Mouse (Mus musculus) spleen, postnatal 10 days (tissue): ENCODE measurements around the gene Ube2o.
A peak's percentile ranks its signal among the peaks of the same experiment; 100 is the strongest.

ENCODE experiments used
- DNase-seq, 2 experiments: peaks; one replicate each; pipeline ENCODE4 v3.0.0; 2021 to 2022; ENCODE audit warnings: low spot score in 2 of 2

The Ube2o gene

GRCm38 (mm10) chr11:116615735-116616437, 34.6 kb upstream of the Ube2o start:
- DNase-seq = peak; percentile 73 to 85

GRCm38 (mm10) chr11:116613234-116613633, 32.0 kb upstream of the Ube2o start:
- DNase-seq = no peak

- no peak for DNase-seq
Measured at GRCm38 (mm10) chr11:116612554-116612953, 31.3 kb upstream of the Ube2o start.

GRCm38 (mm10) chr11:116611883-116612282, 30.6 kb upstream of the Ube2o start:
- DNase-seq = no peak

DNA sequence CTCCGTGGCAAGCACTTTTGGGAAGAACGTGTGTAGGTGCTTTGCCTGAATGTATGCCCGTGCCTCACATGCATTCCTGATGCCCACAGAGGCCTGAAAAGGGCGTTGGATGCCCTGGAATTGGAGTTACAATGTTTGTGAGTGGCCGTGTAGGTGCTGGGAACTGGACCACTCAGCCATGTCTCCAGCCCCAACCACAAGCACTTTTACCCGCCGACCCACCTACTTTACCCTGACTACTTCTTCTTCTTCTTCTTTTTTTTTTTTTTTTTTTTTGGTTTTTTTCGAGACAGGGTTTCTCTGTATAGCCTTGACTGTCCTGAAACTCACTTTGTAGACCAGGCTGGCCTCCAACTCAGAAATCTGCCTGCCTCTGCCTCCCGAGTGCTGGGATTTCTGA, 29.9 kb upstream of the Ube2o start:
- peak in 1 of 2 experiments; percentile 56 for DNase-seq

GRCm38 (mm10) chr11:116609965-116610630, 28.9 kb upstream of the Ube2o start:
- no peak for DNase-seq

GRCm38 (mm10) chr11:116607717-116608116, 26.5 kb upstream of the Ube2o start:
- DNase-seq = no peak

GRCm38 (mm10) chr11:116604097-116604496, 22.9 kb upstream of the Ube2o start:
- no peak for DNase-seq

- DNase-seq = peak; percentile 60 to 79
Measured at GRCm38 (mm10) chr11:116603339-116603738, 22.1 kb upstream of the Ube2o start.

- DNase-seq = no peak
Measured at GRCm38 (mm10) chr11:116602043-116602442, 20.8 kb upstream of the Ube2o start.

GRCm38 (mm10) chr11:116601166-116601565, 19.9 kb upstream of the Ube2o start:
- no peak for DNase-seq

DNA sequence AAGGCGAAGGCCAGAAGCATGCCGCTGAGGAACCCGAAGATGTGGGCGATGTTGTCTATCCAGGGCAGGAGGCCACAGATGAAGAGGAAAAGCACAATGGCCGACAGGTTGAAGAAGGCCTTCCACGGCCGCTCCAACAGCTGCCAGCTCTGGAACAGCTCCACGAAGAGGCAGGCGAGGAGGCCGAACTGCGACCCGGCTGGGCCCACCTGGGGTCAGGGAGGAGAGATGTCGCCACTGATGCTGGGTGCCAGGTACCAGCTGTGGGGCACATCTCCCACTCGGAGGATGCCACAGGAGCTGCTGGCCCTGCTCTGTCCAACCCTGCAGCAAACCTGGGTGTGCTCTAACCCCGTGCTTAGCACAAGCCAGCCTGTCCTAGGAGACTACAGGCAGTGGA, 18.0 kb upstream of the Ube2o start:
- no peak for DNase-seq

- no peak for DNase-seq
Measured at GRCm38 (mm10) chr11:116598193-116598592, 16.9 kb upstream of the Ube2o start.

- no peak for DNase-seq
Measured at GRCm38 (mm10) chr11:116596766-116597165, 15.5 kb upstream of the Ube2o start.

DNA sequence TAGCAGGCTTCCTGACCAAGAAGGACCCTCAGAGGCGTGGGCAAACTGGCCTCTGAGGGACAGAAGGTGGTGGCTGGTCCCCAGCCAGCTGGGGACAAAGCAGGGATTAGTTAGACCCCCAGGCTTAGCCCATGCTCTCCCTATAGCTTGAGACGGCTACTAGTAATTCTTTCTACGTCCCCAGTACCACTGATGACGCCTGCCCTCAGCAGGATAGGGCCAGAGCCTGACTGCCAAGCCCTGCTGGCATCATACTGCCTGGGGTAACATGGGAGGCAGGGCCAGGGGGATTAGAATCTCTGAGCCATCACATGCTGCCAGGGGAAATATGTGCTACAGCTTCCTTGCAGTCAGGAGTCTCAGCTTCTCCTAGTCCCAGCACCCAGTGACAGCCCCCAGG, 12.1 kb upstream of the Ube2o start:
- no peak for DNase-seq

DNA sequence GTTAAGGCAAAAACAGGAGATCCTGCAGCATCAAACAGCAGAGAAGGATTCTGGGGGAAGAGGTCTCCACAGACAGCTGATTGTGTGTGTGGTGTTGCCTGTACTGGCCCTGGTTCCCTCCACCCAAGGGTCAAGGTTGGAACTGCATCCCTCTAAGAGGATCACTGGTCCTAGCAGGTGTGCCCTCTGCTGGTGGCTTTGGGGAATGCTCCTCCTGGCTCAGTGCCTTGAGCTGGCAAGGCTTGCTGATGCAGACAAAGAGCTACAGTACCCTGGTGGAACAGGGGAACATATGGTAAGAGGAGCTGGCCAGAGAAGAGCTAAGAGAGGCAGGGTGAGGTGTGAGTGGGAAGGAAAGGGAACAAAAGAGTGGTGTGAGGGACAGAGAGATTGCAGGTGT, 11.2 kb upstream of the Ube2o start:
- peak; percentile 96 for DNase-seq

GRCm38 (mm10) chr11:116591621-116592020, 10.4 kb upstream of the Ube2o start:
- no peak for DNase-seq

- no peak for DNase-seq
Measured at GRCm38 (mm10) chr11:116589574-116589973, 8.3 kb upstream of the Ube2o start.

- no peak for DNase-seq
Measured at GRCm38 (mm10) chr11:116589020-116589531, 7.8 kb upstream of the Ube2o start.

GRCm38 (mm10) chr11:116586801-116587631, 5.8 kb upstream of the Ube2o start:
- peak; percentile 82 to 89 for DNase-seq

GRCm38 (mm10) chr11:116586310-116586709, 5.1 kb upstream of the Ube2o start, which contains the start of gene Aanat:
Aanat (plus strand) TSS chr11:116586432.
- no peak for DNase-seq

DNA sequence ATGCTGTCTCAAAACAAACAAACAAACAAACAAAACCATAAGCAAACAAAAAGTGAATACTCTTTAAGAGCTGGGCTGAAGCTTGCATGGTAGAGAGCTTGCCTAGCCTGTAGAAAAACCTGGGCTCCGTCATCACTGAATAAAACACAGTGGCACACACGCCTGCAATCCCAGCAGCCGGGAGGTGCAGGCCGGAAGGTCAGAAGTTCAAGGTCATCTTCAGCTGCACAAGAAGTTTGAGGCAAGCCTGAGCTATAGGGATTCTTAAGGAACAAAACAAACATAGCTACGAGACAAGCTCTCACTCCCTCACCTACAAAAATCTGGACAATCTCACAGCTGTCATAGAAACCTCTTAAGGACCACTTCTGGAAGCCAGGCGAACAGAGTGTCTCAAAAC, 4.4 kb upstream of the Ube2o start:
- no peak for DNase-seq
